Mouse (Mus musculus) testis, postnatal 10 days (tissue): ENCODE data around the gene Pgpep1l.

Source experiments
- DNase-seq: peaks from one replicate; pipeline ENCODE4 v3.0.0; 2021; ENCODE audit warnings: low spot score

Gene Pgpep1l

DNA sequence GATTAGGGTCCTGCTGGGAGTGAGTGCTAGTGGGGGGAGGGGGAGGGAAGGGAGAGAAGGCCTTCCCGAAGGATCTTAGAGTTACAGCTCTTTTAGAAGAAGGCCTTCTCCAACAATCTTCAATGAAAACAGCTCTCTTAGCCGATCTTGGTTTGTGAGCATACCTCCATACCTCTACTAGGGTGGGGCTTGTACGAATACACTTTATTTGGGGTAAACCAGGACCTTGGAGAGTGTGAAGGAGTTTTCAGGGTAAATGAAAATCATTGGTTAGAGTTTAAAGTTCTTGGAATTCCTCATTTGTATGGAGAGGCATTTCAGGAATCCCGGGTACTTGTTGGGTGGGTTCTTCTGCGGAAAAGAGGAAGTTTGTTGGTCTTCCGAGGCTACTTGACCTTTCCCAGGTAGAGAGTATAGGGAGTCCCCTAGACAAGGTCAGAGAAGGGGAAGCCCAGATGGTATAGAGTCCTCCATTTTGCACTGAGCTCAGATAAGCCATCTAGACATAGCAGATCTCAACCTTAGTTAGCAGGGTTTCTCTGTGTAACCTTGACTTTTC lies 4.4 kb downstream of the Pgpep1l start:
- no peak for DNase-seq

- DNase-seq: no peak
These were observed 5.5 kb downstream of the Pgpep1l start for GRCm38 (mm10) chr7:68258326-68259150.

DNA sequence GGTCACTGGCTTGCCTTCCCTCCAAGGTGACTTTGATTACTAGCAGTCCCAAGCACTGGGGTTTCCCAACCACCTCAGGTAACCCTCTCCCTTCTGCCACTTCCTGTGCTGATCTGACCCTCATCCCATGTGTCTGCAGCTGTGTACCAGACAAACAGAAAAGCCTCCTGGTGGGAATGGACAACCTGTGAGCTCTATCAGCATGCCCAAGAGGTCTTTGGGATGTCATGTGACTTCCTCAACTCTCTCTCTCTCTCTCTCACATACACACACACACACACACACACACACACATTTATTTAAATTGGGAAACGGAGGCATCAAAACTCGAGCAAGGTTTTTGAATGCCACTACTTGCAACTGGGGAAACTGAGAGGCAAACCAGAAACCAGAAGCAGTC lies 6.3 kb downstream of the Pgpep1l start:
- no peak for DNase-seq

GRCm38 (mm10) chr7:68250902-68251301 lies 13.1 kb downstream of the Pgpep1l start:
- DNase-seq: no peak

DNA sequence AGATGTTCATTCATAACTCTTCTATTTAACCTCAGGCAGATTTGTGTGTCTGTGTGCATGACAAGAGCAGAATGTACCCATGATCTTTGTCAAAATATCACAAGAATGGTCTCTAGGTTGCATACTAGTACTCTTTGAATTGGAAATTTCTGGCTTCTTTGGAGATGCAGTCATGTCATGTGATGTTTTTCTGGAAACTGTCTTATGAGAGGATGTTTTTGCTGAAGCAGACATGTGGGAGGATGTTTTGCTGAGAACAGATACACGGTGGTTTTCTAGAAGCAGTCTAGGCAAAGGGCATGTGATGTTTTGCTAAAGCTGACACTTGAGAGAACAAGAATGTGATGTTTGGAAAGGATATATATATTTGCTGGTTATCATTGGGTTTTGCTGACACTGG lies 13.6 kb downstream of the Pgpep1l start:
- no peak for DNase-seq

GRCm38 (mm10) chr7:68246249-68246648 lies 17.8 kb downstream of the Pgpep1l start:
- DNase-seq: no peak

GRCm38 (mm10) chr7:68245681-68246080 lies 18.4 kb downstream of the Pgpep1l start:
- no peak for DNase-seq

- DNase-seq: no peak
These were observed 22.8 kb downstream of the Pgpep1l start for GRCm38 (mm10) chr7:68241205-68241604.

DNA sequence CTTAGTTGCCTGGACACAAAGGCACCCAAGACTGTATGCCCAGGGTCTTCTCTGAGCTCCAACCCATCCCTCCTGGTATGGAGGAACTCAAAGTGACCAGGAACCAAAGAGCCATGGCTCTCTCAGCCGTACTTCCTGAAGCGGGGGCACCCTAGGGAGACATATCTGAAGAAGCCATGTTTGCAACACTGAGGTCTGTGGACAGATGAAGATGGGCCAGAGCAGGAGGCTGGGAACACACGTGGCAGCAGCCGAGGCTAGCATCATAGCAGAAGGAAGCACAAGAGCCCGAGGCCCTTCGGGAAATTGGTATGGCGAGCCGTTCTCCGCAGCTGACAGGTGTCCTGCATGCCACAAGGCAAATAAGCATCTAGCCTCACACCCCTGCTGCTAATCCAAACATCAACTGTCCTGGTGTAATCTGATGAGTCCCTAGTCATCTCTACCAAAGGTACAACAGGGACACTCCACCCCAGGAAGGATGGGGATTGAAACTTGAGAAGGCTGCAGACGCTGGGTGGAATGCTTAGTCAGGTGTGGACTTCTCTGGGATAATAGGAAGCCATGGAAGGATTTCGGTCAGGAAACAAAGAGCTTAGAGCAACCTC lies 24.7 kb downstream of the Pgpep1l start:
- DNase-seq: no peak

GRCm38 (mm10) chr7:68236817-68237216 lies 27.2 kb downstream of the Pgpep1l start:
- no peak for DNase-seq

DNA sequence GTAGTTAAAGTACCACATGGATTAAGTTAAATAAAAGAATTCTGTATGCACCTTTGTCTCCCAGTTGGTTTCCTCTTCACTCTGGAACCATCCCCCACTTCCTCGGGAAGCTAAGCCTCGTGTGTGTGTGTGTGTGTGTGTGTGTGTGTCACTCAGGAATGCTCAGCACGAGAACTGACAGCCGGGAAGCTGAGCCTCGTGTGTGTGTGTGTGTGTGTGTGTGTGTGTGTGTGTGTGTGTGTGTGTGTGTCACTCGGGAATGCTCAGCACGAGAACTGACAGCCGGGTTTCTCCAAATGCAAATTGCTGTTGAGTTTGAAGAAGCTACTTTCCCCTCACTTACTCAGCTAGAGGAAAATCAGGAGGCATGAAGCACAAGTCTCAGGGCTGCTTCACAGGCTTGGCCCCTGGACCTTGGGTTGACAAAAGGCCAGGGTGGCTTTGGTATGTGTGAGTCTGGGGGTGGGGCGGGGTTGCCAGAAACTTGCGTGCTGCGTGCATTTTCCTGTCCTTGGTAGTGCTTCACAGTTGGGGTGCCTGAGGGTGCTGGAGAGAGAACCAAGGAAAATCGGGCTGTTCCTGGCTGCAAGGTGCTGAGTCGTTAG lies 30.3 kb downstream of the Pgpep1l start:
- DNase-seq: no peak

- no peak for DNase-seq
These were observed 31.5 kb downstream of the Pgpep1l start for GRCm38 (mm10) chr7:68232521-68232920.

- DNase-seq: no peak
These were observed 33.2 kb downstream of the Pgpep1l start for GRCm38 (mm10) chr7:68230831-68231230.

DNA sequence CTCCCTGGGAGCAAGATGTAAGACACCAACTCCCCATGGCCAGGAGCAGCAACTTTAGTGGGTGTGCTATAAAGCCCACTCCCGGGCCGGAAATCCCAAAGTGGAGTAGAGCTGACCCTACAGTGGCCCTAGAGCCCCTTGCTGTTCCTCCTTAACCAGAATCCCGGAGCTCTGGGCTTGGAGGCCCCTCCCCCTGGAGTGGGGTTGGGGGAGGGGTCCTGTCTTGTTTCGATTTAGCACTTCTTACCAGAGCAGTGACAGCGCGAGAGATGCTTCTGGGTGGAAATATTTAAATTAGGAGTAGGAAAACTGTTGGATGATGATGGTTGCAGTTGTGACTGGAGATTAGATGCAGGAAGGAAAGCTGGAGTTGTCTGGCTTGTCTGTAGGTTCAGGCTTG lies 35.5 kb downstream of the Pgpep1l start:
- no peak for DNase-seq

GRCm38 (mm10) chr7:68227621-68228020 lies 36.4 kb downstream of the Pgpep1l start:
- DNase-seq: no peak

GRCm38 (mm10) chr7:68227021-68227420 lies 37.0 kb downstream of the Pgpep1l start:
- no peak for DNase-seq

DNA sequence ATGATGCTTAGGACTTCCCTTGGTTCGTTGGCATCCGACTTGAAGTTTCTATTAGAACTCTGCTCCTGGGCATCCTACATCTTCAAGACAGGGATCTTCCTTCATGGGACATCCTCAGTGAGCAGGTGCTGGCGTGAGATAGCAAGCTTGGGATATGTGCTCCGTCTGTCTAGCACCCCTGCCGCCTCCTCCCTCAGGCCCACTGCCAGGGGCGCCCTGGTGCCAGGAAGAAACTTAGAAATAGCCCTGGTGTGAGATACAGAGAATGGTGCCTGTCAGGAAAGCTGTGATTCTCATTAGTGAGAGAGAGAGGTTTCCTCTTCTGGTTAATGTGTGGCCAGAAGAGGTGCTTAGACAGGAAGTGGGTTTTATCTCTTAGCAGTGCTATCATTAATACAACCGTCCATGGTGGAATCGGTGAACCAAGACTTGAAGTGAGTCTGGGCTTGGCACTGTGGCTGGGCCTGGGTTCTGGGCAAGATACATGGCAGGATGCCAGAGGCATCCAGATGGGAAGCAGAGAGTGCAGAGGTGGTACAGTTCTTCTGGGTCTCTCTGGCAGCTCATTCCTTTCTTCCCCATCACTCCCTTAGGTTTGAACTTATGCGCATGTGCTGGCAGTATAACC lies 38.5 kb downstream of the Pgpep1l start:
- DNase-seq: no peak

DNA sequence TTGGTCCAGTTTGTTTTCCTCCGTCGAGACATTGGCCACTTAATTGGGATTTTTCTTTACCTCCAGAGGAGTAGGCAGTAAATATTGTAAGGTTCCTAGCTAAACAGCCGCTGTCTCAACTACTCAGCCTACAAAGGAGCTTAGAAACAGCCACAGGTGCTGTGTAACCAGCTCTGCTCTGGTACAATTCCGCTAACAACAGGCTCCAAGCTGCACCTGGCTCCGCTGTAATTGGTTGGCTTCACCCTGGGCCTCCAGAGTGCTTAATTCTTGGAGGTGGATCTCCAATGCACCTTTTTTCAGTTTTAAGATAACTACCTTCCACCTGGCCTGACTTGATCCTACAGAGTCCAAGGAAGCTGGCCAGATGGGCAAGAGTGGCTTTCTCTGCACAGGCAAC lies 40.0 kb downstream of the Pgpep1l start:
- DNase-seq: no peak

DNA sequence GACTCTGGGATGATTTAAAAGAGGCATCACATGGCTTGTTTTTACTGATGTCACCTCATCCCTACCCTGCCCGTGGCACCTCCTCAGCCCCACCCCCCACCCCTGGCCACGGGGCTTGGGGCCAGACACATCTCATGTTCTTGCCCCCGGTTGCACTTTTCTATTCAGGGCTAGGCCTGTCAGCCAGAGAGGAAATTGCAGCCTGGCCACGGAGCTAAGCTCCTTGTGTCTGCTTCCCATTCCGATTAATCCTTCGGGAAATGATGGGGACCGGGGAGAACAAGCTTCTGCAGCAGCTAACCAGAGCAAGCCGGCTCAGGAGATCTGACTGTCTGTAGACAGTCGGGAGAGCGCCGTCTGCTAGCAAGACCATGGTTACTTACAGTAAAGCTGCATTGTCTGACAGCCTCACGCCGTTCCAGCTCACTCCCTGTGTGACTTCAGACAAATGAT lies 40.7 kb downstream of the Pgpep1l start:
- DNase-seq: no peak

DNA sequence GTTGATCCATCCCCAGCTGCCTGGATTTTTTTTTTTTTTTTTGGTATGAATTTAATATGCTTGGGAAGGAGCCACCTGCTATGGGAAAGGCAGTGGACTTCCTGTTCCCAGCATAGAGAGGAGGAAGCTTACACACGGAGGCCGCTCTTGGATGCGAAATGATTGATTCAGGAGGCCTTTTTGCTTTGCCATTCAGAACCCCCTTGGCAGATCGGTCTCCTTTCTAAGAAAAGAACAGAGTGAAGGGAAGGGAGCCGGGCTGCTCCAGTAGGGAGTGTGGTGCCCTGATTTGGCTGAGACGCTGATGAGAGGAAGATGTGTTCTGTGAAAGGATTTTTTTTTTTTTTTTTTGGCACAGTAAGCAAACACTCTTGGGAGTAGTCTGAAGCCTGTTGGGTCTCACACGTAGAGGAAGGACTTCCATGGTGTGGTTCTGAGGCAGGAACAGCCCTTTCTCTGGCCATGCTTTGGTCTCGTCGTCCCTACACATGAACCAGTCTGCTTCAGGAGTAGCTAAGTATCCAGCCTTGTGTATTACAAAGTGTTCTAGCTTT lies 42.3 kb downstream of the Pgpep1l start:
- DNase-seq: no peak

DNA sequence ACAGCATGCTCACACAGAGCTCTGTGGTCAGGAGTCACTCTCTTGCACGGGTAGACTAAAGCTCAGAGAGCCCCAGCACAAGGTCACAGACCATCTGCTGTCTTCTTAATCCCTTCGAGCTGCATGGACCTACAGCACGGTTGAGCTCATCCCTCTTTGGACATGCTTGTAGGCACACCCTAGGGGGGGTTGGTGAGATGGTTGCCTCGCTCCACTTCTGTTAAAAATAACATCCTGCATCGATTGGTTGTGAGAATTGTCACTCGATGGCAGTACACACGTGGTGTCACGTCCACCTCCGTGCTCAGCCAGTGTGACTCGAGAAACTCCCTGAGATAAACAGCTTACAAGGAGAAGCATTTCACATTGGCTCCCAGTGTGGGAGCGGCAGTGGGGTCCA lies 45.2 kb downstream of the Pgpep1l start:
- DNase-seq: no peak

GRCm38 (mm10) chr7:68215522-68216070 lies 48.4 kb downstream of the Pgpep1l start:
- DNase-seq: no peak
